In the genomic region with DNA sequence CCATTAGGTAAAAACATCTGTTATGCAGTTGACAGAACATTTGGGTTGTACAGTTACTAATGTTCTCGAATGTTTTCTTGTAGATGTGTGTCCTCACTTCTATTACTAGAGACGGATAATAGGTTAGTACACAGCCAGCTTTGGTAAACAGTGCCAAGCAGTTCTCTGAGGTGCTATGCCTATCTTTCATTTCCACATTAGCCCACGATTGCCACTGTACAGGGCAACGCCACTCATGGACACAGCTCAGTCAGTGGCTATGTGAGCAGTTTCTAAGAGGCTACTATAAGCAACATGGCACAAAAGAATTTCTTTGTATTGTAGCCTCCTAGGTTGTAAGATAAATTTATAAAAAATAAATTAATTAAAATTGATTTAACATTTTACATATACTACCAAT, we compare ENCODE assay signal across 21 mouse cellular contexts.
A peak's percentile ranks its signal among the peaks of the same experiment; 100 is the strongest.
DNase-seq lines count a peak whose midpoint lies in the region; ATAC-seq and TF ChIP-seq lines count a peak whose summit lies in the region.
"Had no signal": no experiment of that assay in that cellular context is flagged by ENCODE, and none has a peak within 500 bp of the region (broad histone marks: within the 10 kb centered on the region; RNA-seq: fewer than 3 reads in every experiment).

No protein-coding gene starts in this region.

- no peaks in the 10 kb centered on the region for H3K9me3 ChIP-seq in forebrain, embryonic 13.5 days (replicated peaks)
- H3K9me3 ChIP-seq in forebrain, postnatal 0 days (ENCODE audit: low read length): no peaks in the 10 kb centered on the region
- no peaks in the 10 kb centered on the region for H3K9me3 ChIP-seq in liver, embryonic 11.5 days (ENCODE audit: control insufficient read depth, low read length)
- H3K9me3 ChIP-seq in embryonic facial prominence, embryonic 10.5 days: no peaks in the 10 kb centered on the region
- H3K9me3 ChIP-seq: hindbrain, embryonic 10.5 days; intestine, embryonic 15.5 days; limb, embryonic 15.5 days had no signal

- peaks cover 3% of the 10 kb centered on the region; the same call in 1 of the 2 replicates for H3K36me3 ChIP-seq in forebrain, embryonic 13.5 days (ENCODE audit: poor library complexity, severe bottlenecking)
- no peaks in the 10 kb centered on the region for H3K36me3 ChIP-seq in forebrain, postnatal 0 days (ENCODE audit: insufficient read depth)
- H3K36me3 ChIP-seq in liver, embryonic 11.5 days (ENCODE audit: control insufficient read depth, insufficient read depth, low read length): no peaks in the 10 kb centered on the region
- H3K36me3 ChIP-seq in embryonic facial prominence, embryonic 10.5 days (replicated peaks): no peaks in the 10 kb centered on the region
- H3K36me3 ChIP-seq: hindbrain, embryonic 10.5 days; intestine, embryonic 15.5 days; limb, embryonic 15.5 days had no signal

- no peak for TF ChIP-seq CTCF in forebrain, postnatal 0 days (IDR thresholded peaks at IDR 0.05; ENCODE audit: low read depth)

- no peak for DNase-seq in forebrain, postnatal 0 days
- no peak for DNase-seq in liver, embryonic 11.5 days (ENCODE audit: low spot score)
- no peak for DNase-seq in liver
- peak; percentile 11 for DNase-seq in c-Kit-positive CD71-positive TER-119-positive erythroid progenitor cells, embryonic 14.5 days (ENCODE audit: low spot score)
- no peak for DNase-seq in lung, postnatal 14 days
- no peak for DNase-seq in embryonic facial prominence, embryonic 10.5 days (ENCODE audit: low spot score)
- DNase-seq: adrenal gland, postnatal 14 days; cerebellum, adult 9-10 months; gastrocnemius, postnatal 10 days; kidney, adult 8-10 months; kidney, postnatal 14 days; left cerebral cortex, postnatal 4 days; right cerebral cortex, adult 18-20 months; thymus, adult 18-20 months; thymus, postnatal 36 days had no signal

- no peaks in the 10 kb centered on the region for H3K27me3 ChIP-seq in forebrain, embryonic 13.5 days
- no peaks in the 10 kb centered on the region for H3K27me3 ChIP-seq in forebrain, postnatal 0 days (ENCODE audit: insufficient read depth, low read length)
- H3K27me3 ChIP-seq in liver, embryonic 11.5 days (replicated peaks; ENCODE audit: control insufficient read depth, insufficient read depth, low read length): no peaks in the 10 kb centered on the region
- no peaks in the 10 kb centered on the region for H3K27me3 ChIP-seq in embryonic facial prominence, embryonic 10.5 days (replicated peaks; ENCODE audit: low read depth, poor library complexity, severe bottlenecking)
- H3K27me3 ChIP-seq: intestine, embryonic 15.5 days; limb, embryonic 15.5 days had no signal

- peaks cover 24% of the 10 kb centered on the region; the same call in 1 of the 2 replicates for H3K4me1 ChIP-seq in forebrain, embryonic 13.5 days
- no peaks in the 10 kb centered on the region for H3K4me1 ChIP-seq in forebrain, postnatal 0 days (ENCODE audit: insufficient read depth)
- H3K4me1 ChIP-seq in liver, embryonic 11.5 days (replicated peaks; ENCODE audit: control insufficient read depth, insufficient read depth, low read length): peaks cover 16% of the 10 kb centered on the region
- H3K4me1 ChIP-seq in embryonic facial prominence, embryonic 10.5 days: 0 out of 2 replicates have a peak, but pooled peaks cover 3% of the 10 kb centered on the region
- H3K4me1 ChIP-seq: intestine, embryonic 15.5 days; limb, embryonic 15.5 days had no signal

- no peak overlapping the region for H3K9ac ChIP-seq in forebrain, embryonic 13.5 days
- H3K9ac ChIP-seq in forebrain, postnatal 0 days: no peak overlapping the region
- H3K9ac ChIP-seq in liver, embryonic 11.5 days (ENCODE audit: low read depth, low read length): no peak overlapping the region
- H3K9ac ChIP-seq: intestine, embryonic 15.5 days; limb, embryonic 15.5 days had no signal

- ATAC-seq in forebrain, embryonic 13.5 days: no peak
- ATAC-seq in forebrain, postnatal 0 days: no peak
- peak; percentile 70 for ATAC-seq in liver, embryonic 11.5 days (replicated peaks; ENCODE audit: low FRiP score)
- ATAC-seq in megakaryocyte progenitor cell, adult 5-6 weeks (replicated peaks; ENCODE audit: poor library complexity): peak; percentile 56
- ATAC-seq: intestine, embryonic 15.5 days had no signal

- H3K4me2 ChIP-seq in forebrain, embryonic 13.5 days: no peak overlapping the region
- no peak overlapping the region for H3K4me2 ChIP-seq in forebrain, postnatal 0 days (ENCODE audit: low read depth)
- no peak overlapping the region for H3K4me2 ChIP-seq in liver, embryonic 11.5 days
- H3K4me2 ChIP-seq: heart, embryonic 11.5 days; intestine, embryonic 15.5 days; limb, embryonic 15.5 days had no signal

- no peak overlapping the region for H3K4me3 ChIP-seq in forebrain, embryonic 13.5 days
- no peak overlapping the region for H3K4me3 ChIP-seq in forebrain, postnatal 0 days (ENCODE audit: low read depth, low read length)
- no peak overlapping the region for H3K4me3 ChIP-seq in liver, embryonic 11.5 days (ENCODE audit: low read depth, low read length)
- H3K4me3 ChIP-seq in embryonic facial prominence, embryonic 10.5 days: no peak overlapping the region
- H3K4me3 ChIP-seq: hindbrain, embryonic 10.5 days; intestine, embryonic 15.5 days; limb, embryonic 15.5 days had no signal

- WGBS in forebrain, embryonic 13.5 days: 75% methylated on average over 4 of the region's 4 CpGs
- 59% methylated on average over 4 of the region's 4 CpGs for WGBS in forebrain, postnatal 0 days
- WGBS in liver, embryonic 11.5 days: 68% methylated on average over 4 of the region's 4 CpGs
- WGBS in embryonic facial prominence, embryonic 10.5 days: 85% methylated on average over 4 of the region's 4 CpGs

- 0 out of 2 replicates have a peak overlapping the region, but pooled peaks have one; percentile 19 for H3K27ac ChIP-seq in forebrain, embryonic 13.5 days
- H3K27ac ChIP-seq in forebrain, postnatal 0 days (ENCODE audit: low read depth, low read length): no peak overlapping the region
- H3K27ac ChIP-seq in liver, embryonic 11.5 days (ENCODE audit: low read depth, low read length): no peak overlapping the region
- no peak overlapping the region for H3K27ac ChIP-seq in embryonic facial prominence, embryonic 10.5 days (replicated peaks)
- H3K27ac ChIP-seq: hindbrain, embryonic 10.5 days; intestine, embryonic 15.5 days; limb, embryonic 15.5 days had no signal

Comparison
In these comparisons a context has a peak if more than half of its experiments do, and no peak if none do; other contexts are left out.
1. ATAC-seq: peak in liver, embryonic 11.5 days (single experiment) and megakaryocyte progenitor cell, adult 5-6 weeks (single experiment); none in forebrain, embryonic 13.5 days (single experiment) and forebrain, postnatal 0 days (single experiment).